Mouse (Mus musculus) thymus, postnatal 0 days (tissue): Measurements from ENCODE around the gene Frmd4a. TPM values are rescaled to one million over a fixed set of nuclear protein-coding genes. Genes with fewer than 3 reads are reported as not detected.
"Not testable (repeated sequence)": the region's sequence is repeated elsewhere in the genome, so short reads cannot be mapped to it uniquely, and the experiment has no call there.

Experiments
- DNase-seq: peaks from one replicate; pipeline ENCODE4 v3.0.0-alpha.2; 2015; ENCODE audit warnings: low spot score
- polyA plus RNA-seq: library from polyadenylated mRNA; unstranded; fragments of >200 nt; fragmentation: Nextera tagmentation; extraction: Ambion mirVana; gene quantifications from 2 replicates; pipeline ENCODE4 v1.2.1, GENCODE M21; 2015

Gene Frmd4a
- polyA plus RNA-seq, 1 experiment from 2014 or later: 8.3 TPM

DNA sequence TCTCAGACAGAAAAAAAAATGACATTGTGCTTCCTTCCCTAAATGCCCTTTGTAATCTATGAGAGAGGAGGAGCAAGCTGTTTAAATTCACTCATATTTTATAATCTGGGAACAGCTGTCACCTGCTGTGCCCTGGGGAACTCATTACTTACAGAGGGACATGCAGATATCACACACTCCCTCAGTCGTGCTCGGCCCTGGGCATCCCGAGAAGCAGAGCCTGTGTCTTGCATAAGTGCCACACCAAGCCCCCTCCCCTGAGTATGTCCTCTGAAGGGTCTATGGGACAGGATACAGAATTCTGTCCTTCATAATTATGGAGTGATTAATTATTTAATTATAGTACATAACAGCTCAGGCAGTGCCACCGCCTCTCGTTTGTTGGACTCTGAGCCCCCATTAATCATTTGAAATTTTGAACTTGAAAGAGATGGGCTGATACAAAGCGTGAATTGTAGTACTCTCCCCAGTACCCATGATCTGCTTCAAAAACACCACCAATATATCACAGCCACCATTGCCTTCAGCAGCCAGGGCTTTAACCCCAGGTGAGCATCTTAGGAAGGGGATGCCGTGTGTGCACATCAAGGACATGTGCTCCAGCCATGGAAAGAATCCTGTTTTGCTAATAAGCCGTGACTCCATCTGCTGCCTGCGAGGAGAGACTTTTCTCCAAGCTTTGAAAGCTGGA is 177.0 kb downstream of the Frmd4a start:
- DNase-seq: no peak

DNA sequence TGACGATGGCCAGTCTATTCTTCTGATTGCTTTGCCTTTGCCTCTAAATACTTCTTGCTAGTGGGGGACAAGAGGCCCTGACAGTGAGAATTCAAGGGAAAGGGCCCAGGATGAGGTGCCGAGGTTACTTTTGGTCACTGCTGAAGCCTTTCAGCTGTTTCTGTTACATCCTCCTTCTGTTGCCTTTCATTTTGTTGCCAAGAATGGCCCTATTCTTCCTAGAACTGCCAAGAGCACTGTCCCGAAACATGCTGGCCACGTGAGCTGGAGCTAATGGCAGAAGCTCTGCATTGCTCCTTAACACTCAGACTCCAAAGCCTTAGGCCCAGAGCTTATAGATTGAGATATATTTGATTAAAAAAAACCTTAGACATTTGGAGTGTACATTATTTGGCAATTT is 178.5 kb downstream of the Frmd4a start:
- no peak for DNase-seq

DNA sequence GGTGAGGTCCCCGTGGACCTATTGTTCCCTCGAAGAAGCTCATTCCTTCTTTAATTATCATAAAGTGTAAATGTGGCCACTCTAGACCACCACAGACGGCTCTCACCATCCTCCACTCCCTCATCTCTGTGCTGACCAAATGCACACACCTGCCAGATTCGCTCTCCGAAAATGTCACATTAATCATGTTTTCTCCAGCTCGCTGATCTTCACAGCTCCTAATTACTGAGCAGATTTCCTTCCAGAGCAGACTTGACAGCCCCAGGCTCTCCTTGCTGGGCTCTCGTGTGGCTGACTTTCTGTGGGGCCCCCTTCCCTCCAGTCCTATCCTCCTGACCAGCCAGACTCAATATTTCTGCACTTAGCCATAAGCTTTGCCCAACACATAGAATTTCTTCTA is 191.7 kb downstream of the Frmd4a start:
- no peak for DNase-seq

DNA sequence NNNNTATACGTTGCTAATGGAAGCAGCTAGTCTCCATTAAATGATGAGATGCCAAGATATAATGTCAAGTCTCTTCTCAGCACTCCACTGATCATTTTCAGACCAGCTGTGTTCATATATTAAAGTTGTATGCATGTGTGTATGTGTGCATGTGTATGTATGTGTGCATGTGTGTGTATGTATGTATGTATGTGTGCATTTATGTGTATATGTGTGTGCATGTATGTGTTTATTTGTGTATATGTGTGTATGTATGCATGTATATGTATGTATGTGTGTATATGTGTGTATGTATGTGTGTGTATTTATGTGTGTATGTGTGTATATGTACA is 204.9 kb downstream of the Frmd4a start:
- DNase-seq: no peak

DNA sequence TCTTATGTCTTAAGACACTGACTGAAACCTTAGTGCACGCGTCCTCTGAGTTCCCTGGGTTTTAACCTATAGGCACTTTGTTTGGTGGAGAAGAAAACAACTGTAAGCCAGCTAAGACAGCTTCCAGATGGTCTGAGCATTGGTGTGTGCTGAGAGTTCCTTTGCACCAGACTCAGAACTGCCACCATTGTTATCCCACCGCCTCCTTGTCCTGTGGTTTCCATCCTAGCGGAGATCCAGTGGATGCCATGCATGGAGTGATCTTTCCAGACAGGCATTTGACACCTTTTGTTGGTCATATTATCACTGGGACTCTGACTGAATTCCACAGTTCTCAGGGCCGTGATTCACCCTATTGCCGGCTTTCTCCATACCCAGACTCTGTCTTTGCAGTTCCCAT is 205.8 kb downstream of the Frmd4a start:
- no peak for DNase-seq

DNA sequence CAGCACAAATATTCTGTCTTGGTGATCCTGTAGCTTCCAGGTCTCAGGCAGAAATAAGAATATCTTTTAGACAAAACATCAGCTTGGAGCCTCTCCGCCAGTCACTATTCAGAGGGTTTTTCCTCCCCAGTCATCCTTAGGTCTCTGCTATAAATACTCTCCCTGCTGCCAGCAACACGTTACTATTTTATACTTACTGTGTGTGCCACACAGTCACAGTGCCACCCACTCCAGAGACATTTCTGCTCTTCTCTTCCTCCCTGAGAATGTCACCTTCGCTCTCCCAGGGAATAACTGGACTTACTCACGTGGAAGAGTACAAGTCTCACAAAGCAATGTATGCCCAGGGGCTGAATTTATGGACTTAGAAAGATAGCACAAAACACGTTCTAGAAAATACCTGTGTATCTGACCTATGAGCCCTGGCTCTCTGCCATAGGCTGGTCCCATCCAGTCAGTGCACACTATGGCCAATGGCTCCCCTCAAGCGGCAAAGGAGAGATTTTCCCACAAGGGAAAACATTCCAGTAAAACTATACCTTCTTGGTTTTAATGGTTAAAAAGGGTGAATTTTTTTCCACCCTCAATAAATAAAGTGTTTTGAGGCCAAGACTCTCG is 209.5 kb downstream of the Frmd4a start:
- DNase-seq: no peak

DNA sequence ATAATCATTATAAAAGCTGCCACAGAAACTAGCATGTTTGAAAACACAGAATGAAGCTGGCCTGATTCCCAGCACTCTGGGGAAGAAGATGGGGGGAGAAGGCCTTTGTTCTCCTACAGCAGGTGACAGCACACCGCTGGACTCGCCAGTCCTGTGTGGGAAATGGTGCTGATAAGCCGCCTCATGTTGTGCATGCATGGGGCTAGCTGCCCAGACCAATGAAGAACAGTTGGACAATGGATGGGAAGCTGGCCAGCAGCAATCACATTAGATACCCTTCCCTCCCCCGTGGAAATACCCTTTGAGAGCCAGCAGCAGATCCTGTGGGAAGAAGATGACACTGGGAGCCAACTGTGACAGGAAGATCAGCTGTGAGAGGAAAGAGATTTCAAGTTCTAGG is 210.0 kb downstream of the Frmd4a start:
- DNase-seq: no peak

DNA sequence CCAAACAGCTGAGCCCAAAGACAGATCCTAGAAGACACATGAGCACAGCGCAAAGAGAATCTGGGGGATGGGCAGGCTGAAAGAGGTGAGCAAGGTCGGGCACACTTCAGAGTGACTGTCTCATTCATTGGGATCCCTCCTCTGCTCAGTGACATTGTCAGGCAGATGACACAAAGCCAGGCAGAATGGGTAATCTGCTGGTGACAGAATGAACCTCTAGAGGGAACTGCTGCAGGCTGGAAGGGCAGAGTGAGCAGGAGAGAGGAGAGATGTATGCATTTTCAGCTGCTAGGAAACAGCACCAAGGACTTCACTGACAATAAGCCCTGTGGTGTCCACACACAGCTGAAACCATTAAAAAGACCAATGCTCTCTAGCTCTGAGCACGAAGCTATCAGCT is 211.0 kb downstream of the Frmd4a start:
- no peak for DNase-seq

DNA sequence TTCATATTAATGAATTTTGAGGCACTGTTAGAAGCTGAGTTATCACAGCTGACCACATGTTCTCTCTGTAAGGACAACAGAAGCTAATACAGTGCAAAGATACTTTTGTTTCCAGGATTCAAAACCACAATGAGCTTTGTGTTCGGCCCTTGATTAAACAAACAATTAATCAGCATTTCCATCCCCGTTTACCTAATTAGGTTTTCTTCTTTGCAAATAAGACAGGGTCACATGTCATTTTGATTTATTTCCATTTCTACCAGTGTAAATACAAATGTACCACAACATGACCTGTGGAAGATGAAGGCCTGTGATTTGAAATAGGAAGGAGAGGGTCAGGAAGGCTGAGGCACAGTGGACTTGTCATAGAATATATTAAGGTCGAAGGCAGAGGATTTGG is 214.8 kb downstream of the Frmd4a start:
- no peak for DNase-seq

DNA sequence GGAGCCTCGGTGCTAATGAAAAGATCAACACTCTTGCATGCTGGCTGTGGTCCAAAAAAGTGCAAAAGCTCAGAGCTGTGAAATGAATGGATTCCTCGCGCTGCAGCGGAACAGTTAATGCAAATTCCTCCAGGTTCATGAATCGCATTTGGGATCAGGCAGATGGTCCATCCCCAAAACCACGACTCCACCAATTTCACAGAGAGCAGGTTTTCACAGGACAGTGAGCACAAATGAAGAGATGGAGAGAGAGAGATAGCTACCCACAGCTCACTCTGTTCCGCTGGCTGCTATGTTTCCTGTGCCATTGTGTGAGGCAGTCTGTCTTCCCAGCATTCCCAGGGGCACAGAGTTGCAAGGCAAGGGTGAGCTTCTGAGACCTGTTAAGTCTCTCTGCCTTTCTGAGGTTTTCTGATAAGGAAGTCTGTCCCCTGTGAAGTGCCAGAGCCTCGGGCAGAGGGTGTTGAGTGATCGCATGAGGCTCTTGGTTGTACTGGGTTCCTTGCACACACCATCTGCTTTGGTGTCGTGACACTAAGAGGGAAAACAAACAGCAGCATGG is 215.3 kb downstream of the Frmd4a start:
- DNase-seq: no peak

DNA sequence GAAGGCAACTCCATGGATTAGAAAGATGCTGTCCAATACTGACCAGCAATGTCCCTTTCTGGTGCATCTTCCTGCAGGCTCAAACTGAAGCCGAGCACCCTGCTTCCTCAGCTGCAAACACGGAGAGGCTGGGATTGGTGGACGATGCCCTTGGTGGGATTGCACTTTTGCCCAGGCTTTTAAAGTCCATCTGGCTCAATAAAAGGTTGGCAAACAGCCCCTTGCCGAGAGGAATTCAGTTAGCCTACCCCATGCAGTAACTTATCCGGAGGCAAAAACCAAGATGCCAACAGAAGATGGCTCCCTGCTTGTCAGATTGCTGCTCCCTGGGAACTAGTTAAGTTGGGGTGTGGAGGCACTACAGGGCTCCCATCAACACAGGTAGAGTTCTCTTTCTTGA is 220.2 kb downstream of the Frmd4a start:
- no peak for DNase-seq

DNA sequence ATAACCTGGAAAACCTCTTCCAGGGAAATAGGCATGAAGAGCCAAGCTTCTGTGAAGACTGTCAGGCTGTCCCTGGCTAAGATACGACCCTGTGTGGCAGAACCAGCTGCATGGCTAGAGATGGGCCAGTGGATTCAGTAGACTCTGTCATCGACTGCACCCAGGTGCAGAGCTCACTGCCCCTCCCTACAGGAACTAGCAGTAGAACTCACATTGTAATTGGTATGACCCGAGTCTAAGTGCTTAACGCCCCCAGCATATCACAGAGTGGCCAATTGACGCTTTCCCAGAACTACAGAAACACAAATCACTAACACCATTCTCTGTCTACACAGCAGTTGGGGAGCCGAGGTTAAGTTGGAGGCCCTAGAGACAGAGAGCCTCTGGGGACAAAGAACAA is 232.2 kb downstream of the Frmd4a start:
- no peak for DNase-seq

DNA sequence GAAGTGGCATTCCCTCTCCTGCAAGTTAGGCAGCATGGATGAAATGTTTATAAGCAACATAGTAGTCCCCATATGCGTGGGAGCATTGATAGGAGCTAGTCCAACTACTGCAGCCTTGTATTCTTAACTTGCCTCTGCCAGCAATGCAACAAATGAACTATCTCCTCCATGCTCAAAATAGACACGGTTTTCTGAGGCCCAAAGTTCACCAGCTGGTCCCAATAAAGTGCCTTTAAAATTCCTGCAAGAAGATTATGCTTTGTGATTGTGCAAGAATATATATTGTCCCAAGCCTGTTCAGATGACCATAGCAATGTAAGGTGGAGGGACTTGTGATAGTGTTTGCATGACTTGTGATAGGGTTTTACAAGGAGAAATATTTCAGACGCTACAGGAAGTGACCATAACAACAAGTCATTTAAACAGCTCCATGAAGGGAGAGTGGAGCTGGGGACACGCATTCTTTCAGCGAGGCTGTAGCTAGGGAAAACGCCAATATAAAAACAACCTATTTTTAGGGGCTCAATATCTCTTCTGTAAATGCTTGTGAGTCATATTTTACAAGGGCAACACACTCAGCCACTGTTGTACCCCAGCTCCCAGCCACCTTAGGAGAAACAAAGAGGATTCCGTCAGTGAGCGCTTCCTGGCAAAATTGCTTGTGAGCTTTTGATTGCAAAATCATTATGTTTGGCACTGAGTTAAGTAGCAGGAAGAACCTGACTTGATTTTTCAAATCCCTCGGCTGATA is 235.2 kb downstream of the Frmd4a start:
- DNase-seq: no peak

DNA sequence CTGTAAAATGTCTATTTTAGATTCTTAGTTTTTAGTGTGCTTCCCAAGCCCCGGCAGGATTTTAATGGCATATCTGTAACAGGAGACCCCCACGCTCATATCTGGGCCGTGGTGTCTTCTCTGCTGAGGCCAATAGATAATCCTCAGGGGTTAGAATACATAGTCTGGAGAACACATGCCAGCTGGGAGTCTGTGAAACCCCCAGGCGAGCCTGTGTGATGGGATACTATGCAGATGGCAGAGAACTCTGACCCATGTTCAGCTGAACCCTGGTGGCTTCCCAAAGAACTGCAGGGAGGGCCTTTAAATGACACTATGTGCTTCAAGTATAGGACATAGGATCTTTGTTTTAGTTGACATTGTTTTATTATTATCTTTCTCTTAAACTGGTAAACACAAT is 235.8 kb downstream of the Frmd4a start:
- no peak for DNase-seq

DNA sequence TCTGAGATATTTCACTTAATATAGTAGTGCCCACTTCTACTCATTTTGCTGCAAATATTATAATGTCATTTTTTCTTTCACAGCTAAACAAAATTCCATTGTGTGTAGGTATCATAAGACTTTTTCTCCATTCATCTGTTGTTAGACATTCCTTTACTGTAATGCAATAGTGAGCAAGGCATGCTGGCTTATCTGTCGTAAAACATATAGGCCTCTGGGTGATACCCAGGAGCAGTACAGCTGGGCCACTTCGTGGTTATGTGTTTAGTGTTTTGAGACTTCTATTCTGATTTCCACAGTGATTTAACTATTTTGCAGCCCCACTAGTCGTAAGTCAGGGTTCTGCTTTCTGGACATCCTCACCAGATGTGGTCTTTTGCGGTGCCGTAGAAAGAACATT is 236.6 kb downstream of the Frmd4a start:
- no peak for DNase-seq

DNA sequence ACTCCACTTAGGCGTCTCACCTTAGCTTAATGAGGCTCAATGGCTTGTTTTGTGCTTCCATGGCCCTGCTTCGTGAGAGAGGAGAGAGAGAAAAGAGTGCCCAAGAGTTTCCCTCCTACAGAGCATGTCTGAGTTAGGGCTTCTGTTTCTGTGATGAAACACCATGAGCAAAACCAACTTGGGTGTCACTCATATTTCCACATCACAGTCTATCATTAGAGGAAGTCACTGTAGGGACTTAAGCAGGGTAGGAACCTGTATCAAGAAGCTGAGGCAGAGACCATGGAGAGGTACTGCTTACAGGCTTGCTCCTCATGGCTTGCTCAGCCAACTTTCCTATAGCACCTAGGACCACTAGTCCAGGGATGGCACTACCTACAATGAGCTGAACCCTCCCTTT is 238.7 kb downstream of the Frmd4a start:
- DNase-seq: no peak

DNA sequence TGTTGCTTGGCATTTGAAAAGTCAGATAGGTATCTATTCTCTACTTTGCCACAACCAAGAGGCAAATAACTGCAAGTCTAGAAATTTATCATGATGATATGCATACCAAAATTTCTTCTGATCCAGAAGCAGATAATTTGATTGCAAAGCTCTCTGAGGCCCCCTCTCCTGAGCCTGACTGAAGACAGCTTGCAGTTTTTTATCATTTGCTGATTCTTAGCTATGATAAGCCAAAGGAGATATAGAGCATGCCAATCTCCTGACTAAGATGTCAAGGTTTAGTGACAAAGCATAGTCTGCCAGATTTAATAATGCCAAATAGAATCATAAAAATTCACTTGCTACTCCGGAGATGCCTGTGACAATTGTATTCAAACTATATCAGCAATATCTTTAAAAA is 240.1 kb downstream of the Frmd4a start:
- DNase-seq: no peak

DNA sequence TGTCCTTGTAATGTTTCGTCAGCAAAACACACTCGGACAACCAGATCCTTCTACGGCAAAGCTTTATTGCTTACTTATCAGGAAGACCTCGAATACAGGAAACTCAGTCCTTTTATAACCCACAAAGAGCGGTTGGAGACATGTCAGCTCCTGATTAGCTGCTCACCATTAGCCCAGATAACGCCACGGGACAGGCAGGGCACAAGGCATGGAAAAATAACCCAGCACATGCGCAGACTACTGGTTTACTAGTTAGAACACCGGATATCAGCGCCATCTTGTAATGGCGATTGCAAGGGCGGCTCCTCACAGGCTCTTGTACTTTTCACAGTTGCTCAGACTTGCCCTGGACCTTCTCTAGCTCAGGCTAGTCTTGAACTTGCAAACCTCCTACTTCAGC is 241.3 kb downstream of the Frmd4a start:
- DNase-seq: not testable (repeated sequence)

DNA sequence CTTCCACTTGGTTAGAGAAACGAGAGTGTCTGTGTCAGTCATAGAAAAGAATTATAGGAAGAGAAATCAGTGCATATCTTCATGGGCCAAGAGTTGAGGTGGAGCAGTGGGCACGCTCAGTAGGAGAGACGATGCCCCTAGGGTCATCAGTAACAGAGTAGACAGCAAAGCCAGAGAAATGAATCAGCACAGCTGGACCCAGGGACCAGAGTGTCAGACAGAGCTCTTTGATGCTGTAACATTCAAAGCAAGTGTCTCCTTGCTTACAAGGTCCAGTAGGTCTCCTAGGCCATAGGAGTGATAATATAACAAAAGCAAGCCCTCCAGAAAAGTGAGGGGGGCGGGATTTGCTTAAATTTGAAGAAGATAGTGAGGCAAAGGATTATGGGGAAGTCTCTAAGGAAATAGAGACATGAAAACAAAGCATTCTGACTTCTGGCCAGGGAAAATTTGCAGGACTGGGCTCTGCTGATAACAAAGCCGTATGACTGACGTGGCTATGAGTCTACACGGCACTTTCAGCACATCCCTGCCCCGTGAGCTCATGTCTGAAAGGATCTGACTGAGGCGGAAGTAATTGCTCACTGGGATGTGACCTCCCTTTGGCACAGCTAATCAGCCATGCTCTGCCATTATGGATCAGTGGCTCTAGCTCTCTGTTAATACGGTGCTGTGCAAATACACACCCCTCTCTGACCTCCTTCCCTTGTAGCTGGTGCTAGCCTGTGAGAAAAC is 243.0 kb downstream of the Frmd4a start:
- no peak for DNase-seq

DNA sequence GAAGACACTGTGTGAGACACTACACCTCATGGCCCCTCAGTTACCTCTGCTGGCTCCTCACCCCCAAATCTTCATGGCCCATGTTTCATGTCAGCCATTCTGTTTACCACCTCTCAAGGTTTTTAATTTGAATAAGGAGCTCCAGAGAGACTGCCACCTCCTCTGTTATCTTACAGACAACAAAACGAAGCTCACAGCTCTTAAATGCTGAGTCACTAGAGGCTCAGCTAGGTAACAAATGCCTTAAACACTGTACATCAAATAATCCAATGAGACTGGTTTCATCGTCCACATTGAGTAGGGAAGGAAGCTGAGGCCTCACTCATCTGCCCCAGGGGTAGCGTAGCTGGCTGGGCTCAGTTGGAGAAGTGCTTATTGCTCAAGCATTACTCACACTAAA is 245.2 kb downstream of the Frmd4a start:
- no peak for DNase-seq

DNA sequence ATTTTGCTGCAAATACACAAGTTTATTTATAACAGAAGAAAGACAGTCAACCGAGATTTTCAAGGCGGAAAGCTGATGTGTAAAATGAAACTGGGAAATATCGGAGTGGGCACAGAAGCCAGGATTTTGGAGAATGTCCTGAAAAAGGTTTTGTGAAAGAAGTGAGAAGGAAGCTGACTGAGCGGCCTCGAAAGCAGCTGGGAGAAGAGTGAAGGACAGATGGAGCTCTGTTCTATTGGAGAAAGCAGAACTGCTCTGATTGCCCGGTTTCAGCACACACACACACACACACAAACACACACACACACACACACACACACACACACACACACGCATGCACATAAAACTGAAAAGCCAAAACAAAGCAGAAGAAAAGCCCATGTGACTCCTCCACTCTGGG is 249.9 kb downstream of the Frmd4a start:
- no peak for DNase-seq

DNA sequence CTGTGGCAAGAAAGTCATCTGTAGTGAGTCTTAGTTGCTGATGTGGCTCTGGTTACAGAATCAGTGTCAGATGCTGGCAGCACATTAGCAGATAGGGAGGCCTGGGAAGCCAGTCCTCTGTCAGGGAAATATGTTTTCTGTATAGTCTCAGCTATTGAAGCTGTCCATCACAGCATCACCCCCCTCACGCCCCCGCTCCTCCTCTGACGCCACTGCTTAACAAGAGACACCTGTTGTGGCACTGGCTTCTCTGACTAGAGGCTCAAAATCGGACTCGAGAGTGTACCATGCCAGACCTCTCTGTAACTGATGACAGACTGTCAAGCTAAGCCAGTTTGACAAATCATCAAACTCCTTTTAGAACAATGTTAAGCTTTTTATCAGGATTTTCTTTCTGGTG is 265.3 kb downstream of the Frmd4a start:
- DNase-seq: no peak
